Comparison of ENCODE assay signal across 8 mouse cellular contexts in genomic region chr7:107665586-107666261, GRCm38 (mm10). TPM values are rescaled to one million over a fixed set of nuclear protein-coding genes. Genes with fewer than 3 reads are reported as not detected.
DNase-seq lines count a peak whose midpoint lies in the region; ATAC-seq and TF ChIP-seq lines count a peak whose summit lies in the region.

No protein-coding gene starts in this region.

- peak overlapping the region; percentile 41 for H3K4me2 ChIP-seq in hindbrain, embryonic 13.5 days
- peak overlapping the region; percentile 57 for H3K4me2 ChIP-seq in stomach, embryonic 15.5 days

- intact Hi-C loops in left cerebral cortex, postnatal 10 days (cut with DNase I), result no loop called here

- peak; percentile 4 for ATAC-seq in common myeloid progenitor, adult 5-6 weeks (replicated peaks; ENCODE audit: low read depth, poor library complexity, severe bottlenecking)
- ATAC-seq in hindbrain, embryonic 13.5 days (ENCODE audit: low FRiP score), result peak; percentile 49
- no peak for ATAC-seq in stomach, embryonic 15.5 days (ENCODE audit: insufficient read depth, low FRiP score, low read depth)

- H3K36me3 ChIP-seq in E14TG2a.4 (ENCODE audit: insufficient read depth, low read length), result 0 out of 2 replicates have a peak, but pooled peaks cover 3% of the 10 kb centered on the region
- no peaks in the 10 kb centered on the region for H3K36me3 ChIP-seq in hindbrain, embryonic 13.5 days
- no peaks in the 10 kb centered on the region for H3K36me3 ChIP-seq in stomach, embryonic 15.5 days

- H3K27ac ChIP-seq in hindbrain, embryonic 13.5 days, result peak overlapping the region; percentile 45
- H3K27ac ChIP-seq in stomach, embryonic 15.5 days, result peak overlapping the region; percentile 90

- peaks cover 62% of the 10 kb centered on the region for H3K4me1 ChIP-seq in E14TG2a.4 (replicated peaks; ENCODE audit: low read depth, low read length)
- peaks cover 30% of the 10 kb centered on the region for H3K4me1 ChIP-seq in hindbrain, embryonic 13.5 days (replicated peaks)
- peaks cover 44% of the 10 kb centered on the region for H3K4me1 ChIP-seq in stomach, embryonic 15.5 days

- DNase-seq in gastrocnemius, adult 8-10 months (ENCODE audit: low spot score in 2 of 2), result peak; percentile 18 to 19
- peak; percentile 23 to 74 for DNase-seq in left cerebral cortex, postnatal 10 days (ENCODE audit: extremely low spot score in 1 of 2, low spot score in 2 of 2)
- DNase-seq in lung, postnatal 4 days, result peak; percentile 58 to 72
- DNase-seq in thymus, postnatal 0 days (ENCODE audit: low spot score), result no peak

- H3K27me3 ChIP-seq in E14TG2a.4 (ENCODE audit: insufficient read depth, low read length), result no peaks in the 10 kb centered on the region
- H3K27me3 ChIP-seq in hindbrain, embryonic 13.5 days, result peaks cover 36% of the 10 kb centered on the region
- H3K27me3 ChIP-seq in stomach, embryonic 15.5 days (replicated peaks), result no peaks in the 10 kb centered on the region

- 9% methylated on average over 9 of the region's 9 CpGs for WGBS in hindbrain, embryonic 13.5 days
- WGBS in stomach, embryonic 15.5 days, result 6% methylated on average over 9 of the region's 9 CpGs

- H3K9me3 ChIP-seq in E14TG2a.4 (ENCODE audit: low read length), result no peaks in the 10 kb centered on the region
- H3K9me3 ChIP-seq in hindbrain, embryonic 13.5 days, result no peaks in the 10 kb centered on the region
- H3K9me3 ChIP-seq in stomach, embryonic 15.5 days, result no peaks in the 10 kb centered on the region

- peak overlapping the region; percentile 30; the same call in 1 of the 2 replicates for H3K9ac ChIP-seq in hindbrain, embryonic 13.5 days
- H3K9ac ChIP-seq in stomach, embryonic 15.5 days, result peak overlapping the region; percentile 7

- H3K4me3 ChIP-seq in E14TG2a.4 (replicated peaks; ENCODE audit: low read length), result 0 out of 2 replicates have a peak overlapping the region, but pooled peaks have one; percentile 14
- H3K4me3 ChIP-seq in hindbrain, embryonic 13.5 days, result peak overlapping the region; percentile 16
- H3K4me3 ChIP-seq in stomach, embryonic 15.5 days (replicated peaks), result peak overlapping the region; percentile 39

- no peak for TF ChIP-seq CTCF in E14TG2a.4 (conservative IDR thresholded peaks at IDR 0.05; ENCODE audit: low read length)

RNA-seq across cellular contexts. Expression of gene 5330417H12Rik, which starts 40.8 kb away (rescaled TPM):
- not detected in 2 replicates for total RNA-seq in common myeloid progenitor, adult 5-6 weeks (2017)
- total RNA-seq in gastrocnemius, adult 8-10 months (2022), result not detected
- polyA plus RNA-seq in hindbrain, embryonic 13.5 days (2015; fragmentation: Nextera tagmentation; extraction: Ambion mirVana), result not detected in 2 replicates
- not detected for total RNA-seq in left cerebral cortex, postnatal 10 days (2021)
- not detected in 2 replicates for polyA plus RNA-seq in stomach, embryonic 15.5 days (2015; fragmentation: Nextera tagmentation; extraction: Ambion mirVana)
- not detected in 2 replicates for polyA plus RNA-seq in thymus, postnatal 0 days (2015; fragmentation: Nextera tagmentation; extraction: Ambion mirVana)
